Mouse (Mus musculus): ENCODE measurements at regions not wholly inside any gene's neighbourhood (a gene's known extent, or its start where the extent isn't known, plus 50 kb on each side); places are given as distances from the start of the nearest gene placed in this dataset.

DNA sequence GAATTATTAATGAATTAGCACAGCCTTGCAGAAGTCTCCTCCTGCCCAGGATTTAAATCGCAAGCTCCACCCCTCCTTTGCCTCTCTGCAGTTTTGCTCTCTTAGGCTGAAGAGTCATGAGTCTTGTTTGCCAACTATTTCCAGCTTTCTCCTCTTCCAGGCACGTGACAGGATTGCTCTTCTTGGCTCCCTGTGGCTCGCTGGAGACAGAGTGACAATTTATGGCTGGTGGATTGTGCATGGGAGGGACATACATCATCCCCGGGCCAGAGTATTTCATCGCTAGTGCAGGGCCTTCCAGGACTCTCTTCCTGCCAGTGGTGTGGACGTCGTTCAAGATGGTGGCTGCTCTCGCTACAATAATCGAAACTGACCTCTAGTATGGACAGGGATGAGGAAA is 63.4 kb downstream of the Adm start:
- no peak for TF ChIP-seq CTCF (IDR thresholded peaks at IDR 0.05; ENCODE audit: borderline replicate concordance, control insufficient read depth, extremely low read depth, insufficient read depth, low read length, poor library complexity)
- no peak for TF ChIP-seq POLR2A (IDR thresholded peaks at IDR 0.05; ENCODE audit: control insufficient read depth, extremely low read depth, insufficient read depth, low read length, poor library complexity)

Data from thymus, adult 2 months (tissue).